ENCODE assay signal across 8 mouse cellular contexts in the genomic region with DNA sequence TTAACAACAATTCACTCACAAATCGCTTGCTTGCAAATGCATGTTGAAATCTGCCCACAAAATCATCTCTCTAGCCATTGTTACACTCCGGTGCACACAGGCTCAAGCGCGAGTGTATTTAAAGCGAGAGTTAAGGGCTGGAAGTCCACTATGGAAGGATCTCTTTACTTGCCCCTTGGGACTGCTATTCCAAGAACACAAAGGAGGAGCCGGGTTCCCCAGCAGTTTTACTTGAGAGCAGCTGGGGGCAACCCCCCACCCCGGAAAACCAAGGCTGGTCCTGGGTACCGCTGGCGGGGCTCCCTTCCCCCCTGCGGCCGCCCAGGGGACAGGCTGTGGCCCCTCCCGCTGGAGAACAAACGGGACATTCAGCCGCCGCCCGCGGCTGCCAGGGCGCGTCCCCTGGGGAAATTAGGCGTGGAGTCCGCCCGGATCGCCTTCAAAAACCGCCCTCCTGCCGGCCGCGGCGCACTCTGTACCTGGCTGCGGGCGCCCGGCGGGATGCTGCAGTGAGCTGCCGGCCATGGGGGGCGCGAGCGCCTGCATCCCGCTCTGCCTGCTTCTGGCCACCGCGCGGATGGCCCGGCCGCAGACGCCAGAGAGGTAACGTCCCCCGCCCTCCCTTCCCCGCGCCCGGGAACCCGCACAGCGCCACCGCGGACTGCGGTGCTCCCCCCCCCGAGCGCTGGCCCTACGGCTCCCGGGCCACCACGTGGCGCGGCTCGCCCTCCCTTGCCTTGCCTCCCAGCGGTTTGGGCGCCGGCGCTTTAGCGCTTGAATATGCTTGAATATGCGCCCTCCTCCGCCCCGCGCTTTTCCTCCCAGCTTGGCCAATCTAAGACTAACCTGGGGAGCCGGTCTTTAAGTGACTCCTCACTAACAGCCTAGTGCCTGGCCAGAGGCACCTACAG. TPM values are rescaled to one million over a fixed set of nuclear protein-coding genes. Genes with fewer than 3 reads are reported as not detected.
DNase-seq lines count a peak whose midpoint lies in the region; ATAC-seq and TF ChIP-seq lines count a peak whose summit lies in the region.

Gene Pcolce2 (plus strand): TSS at position 331 of the 911 bp plus-strand sequence.

- no peaks in the 10 kb centered on the region for H3K36me3 ChIP-seq in embryonic facial prominence, embryonic 13.5 days
- H3K36me3 ChIP-seq in heart, embryonic 13.5 days: no peaks in the 10 kb centered on the region
- no peaks in the 10 kb centered on the region for H3K36me3 ChIP-seq in kidney, embryonic 14.5 days (ENCODE audit: control insufficient read depth, insufficient read depth, low read length)
- no peaks in the 10 kb centered on the region for H3K36me3 ChIP-seq in liver, embryonic 14.5 days (replicated peaks; ENCODE audit: control insufficient read depth, insufficient read depth, low read depth)

- ATAC-seq in embryonic facial prominence, embryonic 13.5 days (ENCODE audit: insufficient number of reproducible peaks, insufficient read depth, low FRiP score, low TSS enrichment, low read depth): peak; percentile 81
- ATAC-seq in heart, embryonic 13.5 days (ENCODE audit: extremely low read depth, insufficient number of reproducible peaks, low FRiP score, low TSS enrichment): peak; percentile 46
- peak; percentile 90 for ATAC-seq in kidney, embryonic 14.5 days (ENCODE audit: low FRiP score, low TSS enrichment)
- peak; percentile 55 for ATAC-seq in liver, embryonic 14.5 days (ENCODE audit: insufficient read depth)
- no peak for ATAC-seq in activated CD4-positive, CD25-positive, alpha-beta regulatory T cell, adult 4 months

- no peak within 1 kb of the TSS for H3K27ac ChIP-seq in embryonic facial prominence, embryonic 13.5 days
- H3K27ac ChIP-seq in heart, embryonic 13.5 days (replicated peaks): no peak within 1 kb of the TSS
- H3K27ac ChIP-seq in kidney, embryonic 14.5 days (ENCODE audit: low read depth, low read length): no peak within 1 kb of the TSS
- no peak within 1 kb of the TSS for H3K27ac ChIP-seq in liver, embryonic 14.5 days

- WGBS in embryonic facial prominence, embryonic 13.5 days: under 1% methylated on average over 46 of the region's 71 CpGs
- WGBS in heart, embryonic 13.5 days: under 1% methylated on average over 68 of the region's 71 CpGs
- under 1% methylated on average over 56 of the region's 71 CpGs for WGBS in kidney, embryonic 14.5 days
- under 1% methylated on average over 60 of the region's 71 CpGs for WGBS in liver, embryonic 14.5 days (ENCODE audit: insufficient replicate concordance)

- peak within 1 kb of the TSS; percentile 96 for H3K4me2 ChIP-seq in embryonic facial prominence, embryonic 13.5 days
- peak within 1 kb of the TSS; percentile 100 for H3K4me2 ChIP-seq in heart, embryonic 13.5 days
- H3K4me2 ChIP-seq in kidney, embryonic 14.5 days (replicated peaks; ENCODE audit: low read depth, low read length): peak within 1 kb of the TSS; percentile 99
- peak within 1 kb of the TSS; percentile 54 for H3K4me2 ChIP-seq in liver, embryonic 14.5 days (ENCODE audit: low read depth)

- H3K4me3 ChIP-seq in embryonic facial prominence, embryonic 13.5 days: peak within 1 kb of the TSS; percentile 61
- H3K4me3 ChIP-seq in heart, embryonic 13.5 days: peak within 1 kb of the TSS; percentile 72
- peak within 1 kb of the TSS; percentile 62 for H3K4me3 ChIP-seq in kidney, embryonic 14.5 days (ENCODE audit: low read length)
- peak within 1 kb of the TSS; percentile 22 to 53 for H3K4me3 ChIP-seq in liver, embryonic 14.5 days (ENCODE audit: insufficient read depth in 1 of 2, low read depth in 2 of 2, low read length in 2 of 2)

- H3K9me3 ChIP-seq in embryonic facial prominence, embryonic 13.5 days: no peaks in the 10 kb centered on the region
- H3K9me3 ChIP-seq in heart, embryonic 13.5 days: no peaks in the 10 kb centered on the region
- no peaks in the 10 kb centered on the region for H3K9me3 ChIP-seq in kidney, embryonic 14.5 days (ENCODE audit: control insufficient read depth, low read length)
- no peaks in the 10 kb centered on the region for H3K9me3 ChIP-seq in liver, embryonic 14.5 days (ENCODE audit: control insufficient read depth, low read length)

- no peak for TF ChIP-seq EP300 in liver, embryonic 14.5 days (IDR thresholded peaks at IDR 0.05; ENCODE audit: low read depth)

- H3K4me1 ChIP-seq in embryonic facial prominence, embryonic 13.5 days: peaks cover 7% of the 10 kb centered on the region; the same call in 1 of the 2 replicates
- peaks cover 11% of the 10 kb centered on the region; the same call in 1 of the 2 replicates for H3K4me1 ChIP-seq in heart, embryonic 13.5 days
- no peaks in the 10 kb centered on the region for H3K4me1 ChIP-seq in kidney, embryonic 14.5 days (ENCODE audit: control insufficient read depth, insufficient read depth, low read length)
- no peaks in the 10 kb centered on the region for H3K4me1 ChIP-seq in liver, embryonic 14.5 days (replicated peaks; ENCODE audit: control insufficient read depth in 2 of 2, insufficient read depth in 2 of 2, low read length in 1 of 2)

- DNase-seq in 3134 (ENCODE audit: extremely low read depth, insufficient read length, low spot score): peak; percentile 85
- peak; percentile 74 for DNase-seq in adrenal gland, postnatal 10 days
- no peak for DNase-seq in liver, embryonic 14.5 days (ENCODE audit: low read depth in 3 of 3, low spot score in 3 of 3)
- DNase-seq in retina, embryonic 14.5 days (ENCODE audit: low spot score): peak; percentile 72

- peak within 1 kb of the TSS; percentile 77 for H3K9ac ChIP-seq in embryonic facial prominence, embryonic 13.5 days
- H3K9ac ChIP-seq in heart, embryonic 13.5 days: peak within 1 kb of the TSS; percentile 79
- peak within 1 kb of the TSS; percentile 65 for H3K9ac ChIP-seq in kidney, embryonic 14.5 days (ENCODE audit: low read depth, low read length)
- no peak within 1 kb of the TSS; the same call in 1 of the 2 replicates for H3K9ac ChIP-seq in liver, embryonic 14.5 days (replicated peaks)

- H3K27me3 ChIP-seq in embryonic facial prominence, embryonic 13.5 days: peaks cover 22% of the 10 kb centered on the region
- H3K27me3 ChIP-seq in heart, embryonic 13.5 days (replicated peaks): peaks cover 47% of the 10 kb centered on the region
- H3K27me3 ChIP-seq in kidney, embryonic 14.5 days (ENCODE audit: control insufficient read depth, insufficient read depth, low read length): peaks cover 18% of the 10 kb centered on the region; the same call in 1 of the 2 replicates
- peaks cover 29% of the 10 kb centered on the region for H3K27me3 ChIP-seq in liver, embryonic 14.5 days (ENCODE audit: control insufficient read depth, insufficient read depth, low read length)

- no peak for TF ChIP-seq CTCF in liver, embryonic 14.5 days (IDR thresholded peaks at IDR 0.05; ENCODE audit: low read depth)

RNA-seq across cellular contexts. Expression of gene Pcolce2, which starts in this region (rescaled TPM):
- total RNA-seq in adrenal gland, postnatal 10 days (2021): 1 to 10 TPM; 4.7 to 5.1 TPM
- polyA plus RNA-seq in embryonic facial prominence, embryonic 13.5 days (2015; fragmentation: Nextera tagmentation; extraction: Ambion mirVana): 8.2 and 10.0 TPM in 2 replicates
- polyA plus RNA-seq in heart, embryonic 13.5 days (2015; fragmentation: Nextera tagmentation; extraction: Ambion mirVana): 0.64 and 0.91 TPM in 2 replicates
- polyA plus RNA-seq in kidney, embryonic 14.5 days (2014; fragmentation: Nextera tagmentation; extraction: Ambion mirVana): 1.5 and 1.6 TPM in 2 replicates
- polyA plus RNA-seq in liver, embryonic 14.5 days (2012; rRNA removed): 0.57 and 1.4 TPM in 2 replicates
- 6.7 and 6.9 TPM in 2 replicates for polyA plus RNA-seq in liver, embryonic 14.5 days (2014; fragmentation: Nextera tagmentation; extraction: Ambion mirVana)
- under 1 TPM in 1 of 2 experiments, not detected in 1; 0.08 TPM for polyA plus RNA-seq in activated CD4-positive, CD25-positive, alpha-beta regulatory T cell, adult 4 months (2017; shearing (Covaris generic))

Comparison
In these comparisons a context has a peak if more than half of its experiments do, and no peak if none do; other contexts are left out.
1. Peak in ATAC-seq, H3K4me3 ChIP-seq, H3K9ac ChIP-seq and H3K4me2 ChIP-seq in heart, embryonic 13.5 days; RNA of the gene not detected or under 1 TPM.
2. DNase-seq: peak in 3134 (single experiment), adrenal gland, postnatal 10 days (single experiment) and retina, embryonic 14.5 days (single experiment); none in liver, embryonic 14.5 days (0 of 3).
3. Peak in every context shown above with its lines, with median percentiles within 50 percentile points of each other: H3K4me2 ChIP-seq and H3K4me3 ChIP-seq.